Mouse (Mus musculus): ENCODE measurements around the gene Tmem101. TPM values are rescaled to one million over a fixed set of nuclear protein-coding genes. Genes with fewer than 3 reads are reported as not detected.

Gene Tmem101
- 35.0 and 38.0 TPM in 2 replicates for polyA plus RNA-seq (2016; fragmentation: Nextera tagmentation; extraction: Ambion mirVana)

DNA sequence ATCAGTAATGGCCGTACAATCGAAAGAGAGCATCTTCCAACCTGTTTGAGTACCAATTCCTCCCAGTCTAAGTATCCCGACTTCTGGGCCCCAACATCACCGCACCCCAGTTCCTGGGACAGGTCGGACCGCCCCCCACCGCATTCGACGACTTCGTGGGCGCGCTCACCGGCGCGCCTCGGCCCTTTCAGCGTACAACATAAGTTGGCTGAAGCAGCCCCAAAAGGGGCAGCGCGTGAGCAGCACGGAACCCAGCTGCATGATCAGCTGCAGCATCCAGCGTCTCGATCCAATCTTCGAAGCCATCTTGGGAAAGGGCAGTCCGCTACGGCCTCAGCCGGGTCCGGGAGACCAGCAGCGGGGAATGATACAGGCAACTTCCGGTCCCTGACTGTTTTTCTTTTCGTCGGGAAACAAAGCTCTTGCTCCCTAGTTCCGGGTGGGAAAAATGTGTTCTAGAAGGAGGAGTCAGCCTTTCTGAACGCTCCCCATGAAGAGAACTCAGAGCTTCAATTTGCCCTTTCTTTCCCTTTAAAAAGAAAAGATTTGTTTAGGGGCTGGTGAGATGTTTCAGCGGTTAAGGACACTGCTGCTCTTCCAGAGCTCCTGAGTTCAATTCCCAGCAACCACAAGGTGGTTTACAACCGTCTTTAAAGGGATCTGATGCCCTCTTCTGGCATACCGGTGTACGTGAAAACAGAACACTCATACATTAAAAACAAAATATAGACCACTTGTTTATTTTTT, at the start of gene Tmem101:
Gene Tmem101 (minus strand): TSS at position 366 of the 747 bp plus-strand sequence.
- Histone ChIP-seq H3K4me1 (peaks cover 12% of the 10 kb centered on the region), H3K36me3 (replicated peaks) (peaks cover 38% of the 10 kb centered on the region), H3K27ac (replicated peaks) (peak within 1 kb of the TSS; percentile 87), H3K9me3 (no peaks in the 10 kb centered on the region), H3K4me3 (peak within 1 kb of the TSS; percentile 78), H3K27me3 (replicated peaks; ENCODE audit: low read depth, poor library complexity, severe bottlenecking) (no peaks in the 10 kb centered on the region)
- WGBS: under 1% methylated on average over 37 of the region's 37 CpGs
- peak; percentile 89 for DNase-seq (ENCODE audit: low spot score)

DNA sequence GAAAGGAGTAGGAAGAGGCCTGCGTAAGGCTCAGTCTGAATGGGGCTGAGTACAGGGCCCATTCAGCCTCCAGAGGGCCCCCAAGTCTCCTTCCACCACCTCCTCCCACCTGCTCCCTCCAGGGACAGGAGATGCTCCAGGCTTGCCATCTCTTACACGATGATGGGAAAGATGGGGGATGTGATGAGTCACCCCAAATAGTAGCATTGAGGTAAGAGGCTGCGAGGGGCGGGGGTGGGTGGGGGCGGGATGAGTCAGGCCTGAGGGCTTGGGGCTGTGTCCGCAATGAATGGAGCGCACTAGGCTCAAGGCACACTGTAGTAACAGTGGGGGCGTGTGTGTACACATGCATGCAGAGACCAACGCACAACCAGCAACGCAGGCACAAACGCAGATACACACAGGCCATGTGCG, 45.2 kb upstream of the Tmem101 start:
- WGBS: 78% methylated on average over 12 of the region's 12 CpGs
- no peak for DNase-seq (ENCODE audit: low spot score)
- no peaks in the 10 kb centered on the region for H3K9me3 ChIP-seq
- H3K27me3 ChIP-seq (replicated peaks; ENCODE audit: low read depth, poor library complexity, severe bottlenecking): 0 out of 2 replicates have a peak, but pooled peaks cover 5% of the 10 kb centered on the region
- peaks cover 20% of the 10 kb centered on the region for H3K4me1 ChIP-seq
- H3K27ac ChIP-seq (replicated peaks): no peak overlapping the region
- peaks cover 99% of the 10 kb centered on the region for H3K36me3 ChIP-seq (replicated peaks)
- H3K4me3 ChIP-seq: no peak overlapping the region

DNA sequence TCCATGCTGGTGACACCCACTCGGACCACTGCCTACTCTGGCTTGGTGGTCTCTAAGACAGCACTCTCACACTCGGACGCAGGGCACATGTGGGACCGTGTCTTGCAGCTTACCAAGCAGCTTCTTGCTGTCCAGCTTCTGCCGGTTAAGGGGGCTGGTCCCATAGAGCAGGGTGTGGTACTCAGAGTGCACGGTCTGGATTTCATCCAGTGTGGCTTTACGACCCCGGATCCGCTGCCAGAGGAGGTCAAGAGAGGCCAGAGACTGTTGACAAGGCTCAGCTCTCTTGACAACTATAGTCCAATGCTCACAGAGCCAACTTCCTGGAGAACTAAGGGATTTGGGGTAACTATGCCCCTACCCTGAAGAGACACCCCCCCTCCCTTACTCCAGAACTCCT, 43.7 kb upstream of the Tmem101 start:
- H3K9me3 ChIP-seq: no peaks in the 10 kb centered on the region
- H3K36me3 ChIP-seq (replicated peaks): peaks cover 99% of the 10 kb centered on the region
- peaks cover 18% of the 10 kb centered on the region for H3K4me1 ChIP-seq
- no peaks in the 10 kb centered on the region for H3K27me3 ChIP-seq (replicated peaks; ENCODE audit: low read depth, poor library complexity, severe bottlenecking)
- H3K27ac ChIP-seq (replicated peaks): no peak overlapping the region
- H3K4me3 ChIP-seq: no peak overlapping the region
- 71% methylated on average over 9 of the region's 9 CpGs for WGBS
- DNase-seq (ENCODE audit: low spot score): no peak

DNA sequence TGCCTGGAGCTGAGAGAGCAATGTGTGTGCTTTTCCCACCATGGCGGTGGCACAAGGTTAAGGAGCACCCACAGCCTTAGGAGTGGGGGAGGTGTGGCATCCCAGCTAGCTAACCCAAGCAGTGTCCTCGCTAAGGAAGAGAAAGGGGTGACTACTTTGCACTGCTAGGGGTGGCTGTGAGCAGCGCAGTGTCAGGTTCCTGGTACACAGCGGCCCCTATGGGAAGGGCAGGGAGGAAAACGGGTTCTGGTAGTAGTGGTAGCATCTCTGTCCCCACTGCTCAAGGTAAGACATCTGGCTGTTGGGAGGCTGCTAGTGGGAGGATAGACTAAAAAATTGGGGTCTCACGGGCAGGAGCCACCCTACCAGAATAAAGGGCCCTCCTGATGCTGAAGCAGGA, 42.0 kb upstream of the Tmem101 start:
- Histone ChIP-seq H3K4me1 (peaks cover 18% of the 10 kb centered on the region), H3K27me3 (replicated peaks; ENCODE audit: low read depth, poor library complexity, severe bottlenecking) (no peaks in the 10 kb centered on the region), H3K36me3 (replicated peaks) (peaks cover 99% of the 10 kb centered on the region), H3K27ac (replicated peaks) (no peak overlapping the region), H3K9me3 (no peaks in the 10 kb centered on the region), H3K4me3 (no peak overlapping the region)
- DNase-seq (ENCODE audit: low spot score): no peak
- WGBS: 68% methylated on average over 6 of the region's 6 CpGs

DNA sequence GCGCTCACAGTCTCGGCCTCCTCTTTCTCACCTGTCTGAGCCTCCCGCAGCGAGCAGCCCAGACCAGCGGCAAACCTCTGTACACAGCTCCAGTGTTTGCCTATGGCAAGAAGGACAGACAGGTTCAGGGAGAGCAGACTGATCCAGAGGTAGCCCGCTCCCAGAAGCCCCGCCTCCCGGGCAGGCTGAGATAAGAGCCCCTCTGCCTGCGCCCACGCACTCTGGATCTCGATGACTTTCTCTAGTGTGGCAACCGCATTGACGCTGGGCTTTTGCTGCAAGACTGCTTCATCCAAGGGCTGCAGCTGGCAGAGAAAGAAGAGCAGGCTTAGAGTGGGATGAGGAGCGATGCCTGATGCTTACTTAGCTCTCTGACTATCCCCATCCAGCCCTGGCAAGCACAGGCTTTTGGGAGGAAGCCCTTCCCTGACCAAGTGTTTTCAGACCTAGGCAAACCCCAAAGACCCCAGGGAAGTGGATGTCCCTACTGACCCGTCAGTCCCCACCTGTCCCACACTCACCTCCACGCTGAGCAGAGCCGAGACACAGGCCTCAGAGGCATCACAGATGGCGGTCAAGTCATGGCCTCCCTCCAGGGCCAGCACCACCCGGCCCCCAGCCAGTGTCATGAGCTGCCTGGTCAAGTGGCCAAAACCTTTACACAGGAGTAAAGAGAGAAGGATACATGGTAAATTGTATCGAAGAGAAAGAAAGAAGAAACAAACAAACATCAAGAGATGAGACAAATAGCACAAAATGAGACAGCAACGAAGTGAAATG, 40.0 kb upstream of the Tmem101 start:
- peaks cover 96% of the 10 kb centered on the region for H3K36me3 ChIP-seq (replicated peaks)
- H3K4me3 ChIP-seq: no peak overlapping the region
- DNase-seq (ENCODE audit: low spot score): no peak
- H3K27ac ChIP-seq (replicated peaks): no peak overlapping the region
- peaks cover 12% of the 10 kb centered on the region for H3K4me1 ChIP-seq
- 84% methylated on average over 21 of the region's 21 CpGs for WGBS
- no peaks in the 10 kb centered on the region for H3K27me3 ChIP-seq (replicated peaks; ENCODE audit: low read depth, poor library complexity, severe bottlenecking)
- H3K9me3 ChIP-seq: no peaks in the 10 kb centered on the region

DNA sequence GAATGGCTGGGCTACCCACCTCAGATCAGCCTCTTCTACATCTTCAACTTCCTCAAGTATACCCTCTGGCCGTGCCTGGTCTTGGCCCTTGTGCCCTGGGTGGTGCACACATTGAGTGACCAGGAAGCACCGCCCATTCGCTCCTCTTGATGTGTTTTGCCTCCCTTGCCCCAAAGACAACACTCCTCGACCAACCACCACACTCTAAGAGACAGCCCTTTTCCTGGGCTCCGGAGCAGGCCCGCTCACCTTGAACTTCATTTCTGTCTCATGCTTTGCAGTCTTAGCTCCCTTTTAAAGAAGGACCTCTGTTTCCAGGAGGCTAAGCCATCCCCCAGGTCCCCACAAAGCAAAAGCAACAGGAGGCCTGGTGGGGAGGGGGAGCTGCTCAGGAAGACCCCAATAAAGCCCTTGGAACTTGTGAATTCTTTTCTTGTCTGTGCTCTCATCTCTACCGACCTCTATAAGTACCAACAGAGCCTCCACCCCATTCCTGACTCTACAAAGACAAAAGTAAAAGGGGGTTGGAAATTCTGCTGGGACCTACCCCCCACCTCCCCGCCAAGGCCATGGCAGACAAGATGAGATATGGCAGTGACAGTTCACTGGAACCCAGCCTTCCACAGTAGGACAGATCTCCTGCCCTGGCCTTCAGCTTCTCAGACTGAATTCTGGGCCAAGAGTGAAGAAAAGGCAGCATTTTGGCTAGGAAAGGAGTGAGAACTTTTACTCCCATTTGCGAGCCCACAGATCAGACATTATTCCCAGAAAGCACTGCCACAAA, 37.6 kb upstream of the Tmem101 start:
- 87% methylated on average over 9 of the region's 9 CpGs for WGBS
- H3K27me3 ChIP-seq (replicated peaks; ENCODE audit: low read depth, poor library complexity, severe bottlenecking): no peaks in the 10 kb centered on the region
- no peak overlapping the region for H3K4me3 ChIP-seq
- DNase-seq (ENCODE audit: low spot score): no peak
- peaks cover 72% of the 10 kb centered on the region for H3K36me3 ChIP-seq (replicated peaks)
- no peaks in the 10 kb centered on the region for H3K9me3 ChIP-seq
- peaks cover 26% of the 10 kb centered on the region for H3K4me1 ChIP-seq
- H3K27ac ChIP-seq (replicated peaks): no peak overlapping the region

DNA sequence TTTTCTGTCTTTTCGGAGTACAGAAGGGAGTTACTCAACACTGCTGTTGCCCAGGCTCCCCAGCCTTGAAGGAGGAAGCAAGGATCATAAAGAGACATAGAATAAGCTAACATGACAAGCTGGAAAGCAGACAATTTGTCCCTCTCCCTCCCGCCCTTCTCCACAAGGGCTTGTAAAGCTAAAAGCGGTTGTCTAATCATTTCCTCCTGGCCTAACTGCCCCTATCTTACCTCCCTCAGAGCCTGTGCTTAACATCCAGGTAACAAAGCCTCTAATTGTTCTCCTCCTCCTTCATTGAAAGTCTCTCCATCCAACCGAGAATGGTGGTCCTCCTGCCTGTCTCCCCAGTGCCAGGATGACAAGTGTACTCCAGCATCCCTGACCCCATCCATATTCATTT, 34.6 kb upstream of the Tmem101 start:
- WGBS: 35% methylated on average over 4 of the region's 4 CpGs
- H3K4me3 ChIP-seq: peak overlapping the region; percentile 76

DNA sequence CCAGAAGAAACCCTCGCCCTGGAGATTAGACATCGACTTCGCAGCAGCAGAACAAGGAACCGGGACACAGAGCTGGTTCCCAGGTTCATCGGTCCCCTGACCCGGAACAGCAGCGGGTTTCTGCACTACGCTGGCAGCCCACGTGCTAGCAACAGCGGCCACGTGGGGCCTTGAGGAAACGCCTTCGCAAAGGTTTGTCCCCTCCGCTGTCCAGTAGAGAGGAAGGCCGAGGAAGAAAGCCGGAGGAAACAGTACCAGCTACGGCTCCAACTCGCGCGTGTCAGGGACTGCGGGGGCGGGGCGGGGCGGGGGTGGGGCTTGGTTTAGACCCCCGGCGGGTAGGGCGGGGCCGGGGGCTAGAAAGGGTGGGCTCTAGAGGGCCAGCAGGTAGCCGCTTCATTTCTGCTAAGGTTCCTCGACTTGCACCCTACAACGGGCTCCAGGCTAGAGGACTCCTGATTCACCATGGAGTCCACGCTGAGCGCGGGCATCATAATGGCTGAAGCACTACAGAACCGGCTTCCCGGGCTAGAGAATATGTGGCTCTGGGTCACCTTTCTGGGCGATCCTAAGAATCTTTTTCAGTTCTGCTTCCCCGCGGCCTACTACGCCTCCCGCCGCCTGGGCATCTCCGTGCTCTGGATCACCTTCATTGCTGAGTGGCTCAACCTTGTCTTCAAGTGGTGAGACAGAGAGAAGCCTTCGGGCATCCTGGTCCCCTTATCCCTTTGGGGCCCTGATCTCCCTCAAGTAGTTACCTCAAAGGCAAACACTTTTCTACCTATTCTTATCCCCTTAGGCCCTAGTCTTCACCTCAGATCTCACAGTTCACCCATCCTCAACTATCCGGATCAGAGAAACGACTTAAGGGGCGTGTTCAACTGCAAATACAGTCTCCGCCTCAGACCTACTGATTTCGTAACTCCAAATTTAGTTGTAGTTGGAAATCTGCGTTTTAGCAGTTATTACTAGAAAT, 33.5 kb upstream of the Tmem101 start, which contains the start of gene G6pc3:
Gene G6pc3 (plus strand): TSS at position 160 of the 976 bp plus-strand sequence.
- Histone ChIP-seq H3K27ac (replicated peaks) (peak within 1 kb of the TSS; percentile 85), H3K9me3 (no peaks in the 10 kb centered on the region), H3K4me1 (peaks cover 33% of the 10 kb centered on the region), H3K27me3 (replicated peaks; ENCODE audit: low read depth, poor library complexity, severe bottlenecking) (no peaks in the 10 kb centered on the region), H3K4me3 (peak within 1 kb of the TSS; percentile 76), H3K36me3 (replicated peaks) (peaks cover 31% of the 10 kb centered on the region)
- WGBS: 3% methylated on average over 50 of the region's 50 CpGs
- peak; percentile 91 for DNase-seq (ENCODE audit: low spot score)

More for the DNA sequence above, 34.6 kb upstream of the Tmem101 start:
- Histone ChIP-seq H3K36me3 (replicated peaks) (peaks cover 42% of the 10 kb centered on the region), H3K27ac (replicated peaks) (peak overlapping the region; percentile 19), H3K27me3 (replicated peaks; ENCODE audit: low read depth, poor library complexity, severe bottlenecking) (no peaks in the 10 kb centered on the region), H3K4me1 (peaks cover 27% of the 10 kb centered on the region), H3K9me3 (no peaks in the 10 kb centered on the region)
- DNase-seq (ENCODE audit: low spot score): no peak

DNA sequence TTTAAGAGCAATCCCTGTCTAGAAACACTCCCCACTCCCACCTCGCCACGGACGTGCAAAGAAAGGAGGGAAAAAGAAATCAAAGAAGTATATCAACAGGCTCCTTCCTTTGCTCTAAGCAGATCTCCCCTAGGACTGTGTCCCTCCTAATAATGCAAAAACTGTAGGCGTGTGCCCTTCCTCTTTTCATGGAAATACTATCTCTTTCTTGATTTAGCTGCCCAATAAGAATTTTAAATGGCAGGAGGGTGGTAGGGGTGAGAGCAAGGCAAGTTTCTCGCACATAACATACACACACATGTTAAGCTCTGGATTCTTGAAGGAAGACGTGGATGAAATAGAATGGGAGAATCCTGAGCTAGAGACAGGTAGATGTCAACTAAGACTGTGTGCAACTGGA, 32.8 kb upstream of the Tmem101 start:
- Histone ChIP-seq H3K4me3 (peak overlapping the region; percentile 76), H3K36me3 (replicated peaks) (peaks cover 24% of the 10 kb centered on the region), H3K27me3 (replicated peaks; ENCODE audit: low read depth, poor library complexity, severe bottlenecking) (no peaks in the 10 kb centered on the region), H3K4me1 (peaks cover 36% of the 10 kb centered on the region), H3K9me3 (no peaks in the 10 kb centered on the region), H3K27ac (replicated peaks) (peak overlapping the region; percentile 85)
- DNase-seq (ENCODE audit: low spot score): no peak
- 70% methylated on average over 6 of the region's 6 CpGs for WGBS

DNA sequence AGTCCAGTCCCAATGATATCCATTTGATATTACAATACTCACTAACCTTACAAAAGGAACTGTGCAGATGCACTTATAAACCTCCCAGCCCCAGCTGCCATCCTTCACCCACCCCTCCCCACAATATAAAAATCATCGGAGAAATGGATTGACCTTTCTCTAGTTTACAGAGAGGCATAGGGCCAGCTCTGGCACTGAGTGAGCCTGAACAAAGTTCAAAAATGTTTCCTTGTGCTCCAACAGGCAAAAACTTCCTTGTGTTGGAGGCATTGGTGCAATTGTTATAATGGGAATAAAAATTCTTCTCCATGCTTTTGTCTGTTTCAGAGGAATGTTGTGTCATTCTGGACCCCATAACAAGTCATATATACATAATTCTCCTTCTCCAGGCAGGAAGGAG, 30.0 kb upstream of the Tmem101 start:
- H3K4me3 ChIP-seq: no peak overlapping the region
- H3K27ac ChIP-seq (replicated peaks): no peak overlapping the region
- H3K36me3 ChIP-seq (replicated peaks): peaks cover 19% of the 10 kb centered on the region
- no peak for DNase-seq (ENCODE audit: low spot score)
- H3K27me3 ChIP-seq (replicated peaks; ENCODE audit: low read depth, poor library complexity, severe bottlenecking): no peaks in the 10 kb centered on the region
- H3K4me1 ChIP-seq: peaks cover 44% of the 10 kb centered on the region
- WGBS: 83% methylated on average over 1 of the region's 1 CpGs
- H3K9me3 ChIP-seq: no peaks in the 10 kb centered on the region

DNA sequence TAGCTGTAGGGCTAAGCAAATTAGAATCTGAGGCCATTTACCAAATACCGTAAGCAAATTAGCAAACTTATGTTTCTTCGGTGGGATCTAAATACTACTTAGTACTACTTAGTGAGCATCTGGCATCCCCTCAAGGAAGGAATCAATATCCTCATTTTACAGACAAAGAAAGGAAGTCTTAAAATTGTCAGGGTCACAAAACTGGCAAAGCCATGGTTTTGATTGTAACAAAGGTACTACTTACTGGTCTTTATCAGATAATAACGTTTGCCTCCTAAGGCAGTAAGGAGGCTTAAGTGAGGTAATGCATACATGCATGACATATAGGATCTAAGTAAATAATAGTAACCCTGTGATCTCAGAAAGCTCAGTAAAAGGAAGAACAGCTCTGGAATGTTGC, 29.5 kb upstream of the Tmem101 start:
- WGBS: 65% methylated on average over 3 of the region's 3 CpGs
- Histone ChIP-seq H3K9me3 (no peaks in the 10 kb centered on the region), H3K4me3 (peak overlapping the region; percentile 72), H3K27ac (replicated peaks) (peak overlapping the region; percentile 94), H3K36me3 (replicated peaks) (peaks cover 25% of the 10 kb centered on the region), H3K27me3 (replicated peaks; ENCODE audit: low read depth, poor library complexity, severe bottlenecking) (no peaks in the 10 kb centered on the region), H3K4me1 (peaks cover 38% of the 10 kb centered on the region)
- no peak for DNase-seq (ENCODE audit: low spot score)
